Mouse (Mus musculus): ENCODE measurements at regions not wholly inside any gene's neighbourhood (a gene's known extent, or its start where the extent isn't known, plus 50 kb on each side); places are given as distances from the start of the nearest gene placed in this dataset.

DNA sequence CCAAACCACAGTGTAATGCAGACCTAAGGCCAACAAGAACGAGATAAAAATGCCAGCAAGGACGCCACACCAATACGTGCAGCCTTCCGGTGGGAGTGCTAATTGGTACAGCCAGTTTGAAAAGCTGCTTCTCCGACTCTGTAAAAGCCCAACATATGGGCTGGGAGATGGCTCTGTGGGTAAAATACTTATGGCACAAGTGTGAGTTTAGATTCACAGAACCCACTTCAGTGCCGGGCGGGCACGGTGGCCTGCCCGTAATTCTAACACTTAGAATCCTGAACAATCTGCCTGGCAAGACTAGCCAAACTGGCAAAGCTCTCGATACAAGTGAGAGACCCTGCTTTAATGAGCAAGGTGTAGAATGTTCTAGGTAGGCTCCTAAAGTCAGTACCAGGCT lies 258.1 kb downstream of the Gm26897 start:
- no peak overlapping the region for H3K4me3 ChIP-seq (ENCODE audit: insufficient read depth, low read depth, low read length)
- H3K27ac ChIP-seq (ENCODE audit: insufficient read depth, low read depth, low read length), result no peak overlapping the region
- H3K27me3 ChIP-seq (replicated peaks; ENCODE audit: control insufficient read depth, insufficient read depth, low read length), result no peaks in the 10 kb centered on the region
- no peaks in the 10 kb centered on the region for H3K36me3 ChIP-seq (ENCODE audit: control insufficient read depth, insufficient read depth, low read length)
- no peak for DNase-seq
- H3K4me1 ChIP-seq (ENCODE audit: control insufficient read depth, insufficient read depth, low read length), result no peaks in the 10 kb centered on the region
- WGBS, result 91% methylated on average over 10 of the region's 10 CpGs
- TF ChIP-seq POLR2A (IDR thresholded peaks at IDR 0.05; ENCODE audit: low read depth, low read length) (no peak), CTCF (conservative IDR thresholded peaks at IDR 0.05; ENCODE audit: insufficient read depth, insufficient read length, low read depth, low read length) (no peak)

DNA sequence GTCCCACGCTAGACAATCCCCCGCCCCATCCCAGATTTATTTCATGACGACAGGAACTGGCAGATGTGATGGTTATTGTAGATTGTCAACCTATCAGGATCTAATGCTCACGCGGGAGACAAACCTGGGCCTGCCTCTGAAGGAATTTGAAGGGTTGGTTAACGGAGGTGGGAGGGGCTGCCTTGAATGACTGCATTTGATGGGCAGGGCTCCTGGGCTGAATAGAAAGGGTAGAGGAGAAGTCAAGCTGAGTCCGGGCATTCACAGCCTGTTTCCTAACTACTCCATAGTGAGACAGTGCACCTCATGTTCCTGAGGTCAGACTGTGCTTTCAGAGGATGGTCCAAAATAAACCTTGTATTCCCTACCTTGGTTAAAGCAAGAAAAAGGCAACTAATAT lies 259.1 kb downstream of the Cryba4 start:
- H3K4me3 ChIP-seq (ENCODE audit: insufficient read depth, low read depth, low read length), result no peak overlapping the region
- 44% methylated on average over 7 of the region's 7 CpGs for WGBS
- no peaks in the 10 kb centered on the region for H3K4me1 ChIP-seq (ENCODE audit: control insufficient read depth, insufficient read depth, low read length)
- no peak for DNase-seq
- H3K27me3 ChIP-seq (replicated peaks; ENCODE audit: control insufficient read depth, insufficient read depth, low read length), result no peaks in the 10 kb centered on the region
- no peak for TF ChIP-seq POLR2A (IDR thresholded peaks at IDR 0.05; ENCODE audit: low read depth, low read length)
- no peak for TF ChIP-seq CTCF (conservative IDR thresholded peaks at IDR 0.05; ENCODE audit: insufficient read depth, insufficient read length, low read depth, low read length)
- H3K36me3 ChIP-seq (ENCODE audit: control insufficient read depth, insufficient read depth, low read length), result no peaks in the 10 kb centered on the region
- H3K27ac ChIP-seq (ENCODE audit: insufficient read depth, low read depth, low read length), result no peak overlapping the region

DNA sequence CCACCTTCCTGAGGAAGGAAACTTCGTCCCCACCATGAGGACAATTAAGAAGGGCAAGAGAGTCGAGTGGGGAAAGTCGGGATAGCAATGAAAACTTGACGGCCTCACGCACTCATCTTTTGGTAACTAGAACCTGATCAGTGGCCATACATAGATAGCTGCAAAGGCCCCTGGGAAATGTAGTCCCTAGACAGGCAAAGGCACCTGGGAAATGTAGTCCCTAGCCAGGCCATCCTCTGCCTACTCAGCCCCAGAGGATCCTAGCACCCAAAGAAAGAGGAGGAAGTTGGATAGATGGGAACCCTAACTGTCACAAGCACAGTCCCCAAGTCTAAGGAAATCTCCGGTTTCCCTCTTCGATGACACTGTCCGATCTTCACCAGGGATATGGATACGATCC lies 258.4 kb downstream of the Cryba4 start:
- no peak for DNase-seq
- no peak overlapping the region for H3K27ac ChIP-seq (ENCODE audit: insufficient read depth, low read depth, low read length)
- H3K4me3 ChIP-seq (ENCODE audit: insufficient read depth, low read depth, low read length), result no peak overlapping the region
- TF ChIP-seq POLR2A (IDR thresholded peaks at IDR 0.05; ENCODE audit: low read depth, low read length), result no peak
- TF ChIP-seq CTCF (conservative IDR thresholded peaks at IDR 0.05; ENCODE audit: insufficient read depth, insufficient read length, low read depth, low read length), result no peak
- no peaks in the 10 kb centered on the region for H3K36me3 ChIP-seq (ENCODE audit: control insufficient read depth, insufficient read depth, low read length)
- WGBS, result 61% methylated on average over 9 of the region's 9 CpGs
- no peaks in the 10 kb centered on the region for H3K4me1 ChIP-seq (ENCODE audit: control insufficient read depth, insufficient read depth, low read length)
- no peaks in the 10 kb centered on the region for H3K27me3 ChIP-seq (replicated peaks; ENCODE audit: control insufficient read depth, insufficient read depth, low read length)

DNA sequence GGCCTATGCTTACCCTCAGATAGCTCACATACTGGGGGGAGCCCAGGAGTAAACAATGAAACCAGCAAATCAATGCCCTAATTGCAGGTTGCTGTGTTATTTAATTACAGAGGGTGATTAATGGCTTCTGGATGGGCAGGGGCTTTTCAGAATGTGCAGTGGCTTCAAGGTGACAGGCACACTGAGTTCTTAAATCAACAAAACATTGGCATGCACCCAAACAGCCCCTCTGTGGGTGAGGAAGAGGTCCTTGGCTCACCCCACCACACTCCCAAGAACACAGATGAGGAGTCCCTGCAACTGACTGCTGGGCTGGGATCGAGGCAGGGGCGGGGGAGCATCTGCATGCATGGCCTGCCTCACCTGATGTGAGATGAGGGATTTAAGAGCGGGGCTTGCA lies 255.5 kb downstream of the Cryba4 start:
- no peak overlapping the region for H3K4me3 ChIP-seq (ENCODE audit: insufficient read depth, low read depth, low read length)
- H3K4me1 ChIP-seq (ENCODE audit: control insufficient read depth, insufficient read depth, low read length), result no peaks in the 10 kb centered on the region
- H3K36me3 ChIP-seq (ENCODE audit: control insufficient read depth, insufficient read depth, low read length), result no peaks in the 10 kb centered on the region
- no peaks in the 10 kb centered on the region for H3K27me3 ChIP-seq (replicated peaks; ENCODE audit: control insufficient read depth, insufficient read depth, low read length)
- no peak for TF ChIP-seq CTCF (conservative IDR thresholded peaks at IDR 0.05; ENCODE audit: insufficient read depth, insufficient read length, low read depth, low read length)
- TF ChIP-seq POLR2A (IDR thresholded peaks at IDR 0.05; ENCODE audit: low read depth, low read length), result no peak
- no peak for DNase-seq
- WGBS, result 37% methylated on average over 3 of the region's 3 CpGs
- no peak overlapping the region for H3K27ac ChIP-seq (ENCODE audit: insufficient read depth, low read depth, low read length)

DNA sequence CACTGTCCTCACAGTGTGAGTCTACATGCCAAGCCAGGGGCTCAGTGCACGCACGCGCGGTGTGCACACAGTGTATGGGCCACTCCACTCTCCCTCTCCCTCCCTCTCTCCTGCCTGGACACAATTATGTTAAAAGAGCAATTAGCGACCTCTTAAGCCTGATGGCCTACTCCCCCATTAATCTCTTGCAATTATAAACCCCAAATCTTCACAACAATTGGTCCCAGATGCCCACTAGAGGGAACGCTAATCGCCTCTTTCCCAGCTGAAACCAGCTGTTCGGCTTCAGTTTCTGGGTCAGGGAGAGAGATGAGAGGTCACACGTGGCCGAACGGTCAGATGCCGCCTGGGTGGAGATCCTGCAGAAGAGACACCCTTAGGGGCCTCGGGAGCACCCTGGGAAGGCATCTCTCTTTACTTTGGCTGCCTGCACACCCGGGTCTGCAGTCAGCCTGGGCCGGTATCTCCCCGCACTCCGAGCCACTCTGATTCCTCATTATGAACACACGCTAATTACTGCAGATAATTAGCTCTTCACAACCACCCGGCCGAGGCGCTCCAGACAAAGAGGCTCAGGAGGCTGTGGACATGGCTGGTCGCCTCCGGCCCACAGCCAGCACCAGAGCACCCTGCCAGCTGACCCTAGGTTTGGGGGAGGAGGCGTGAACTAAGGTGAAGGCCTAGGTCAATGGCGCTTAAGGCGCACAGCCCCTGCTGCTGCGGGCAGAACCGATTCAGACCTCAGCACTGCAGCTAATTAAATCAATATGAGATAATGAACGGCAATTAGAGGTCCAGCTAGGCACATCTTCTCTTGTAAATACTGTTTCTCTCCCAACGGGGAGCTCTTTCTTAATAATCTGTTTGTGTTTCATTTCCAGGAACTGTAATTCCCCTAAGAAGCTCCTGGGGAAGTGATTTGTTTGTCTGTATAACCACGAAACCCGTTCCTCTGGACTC lies 250.3 kb downstream of the Cryba4 start:
- peak; percentile 11 for DNase-seq
- H3K4me1 ChIP-seq (ENCODE audit: control insufficient read depth, insufficient read depth, low read length), result no peaks in the 10 kb centered on the region
- TF ChIP-seq CTCF (conservative IDR thresholded peaks at IDR 0.05; ENCODE audit: insufficient read depth, insufficient read length, low read depth, low read length), result no peak
- no peak for TF ChIP-seq POLR2A (IDR thresholded peaks at IDR 0.05; ENCODE audit: low read depth, low read length)
- H3K27me3 ChIP-seq (replicated peaks; ENCODE audit: control insufficient read depth, insufficient read depth, low read length), result no peaks in the 10 kb centered on the region
- H3K4me3 ChIP-seq (ENCODE audit: insufficient read depth, low read depth, low read length), result no peak overlapping the region
- 18% methylated on average over 32 of the region's 32 CpGs for whole genome bisulfite sequencing
- no peak overlapping the region for H3K27ac ChIP-seq (ENCODE audit: insufficient read depth, low read depth, low read length)
- H3K36me3 ChIP-seq (ENCODE audit: control insufficient read depth, insufficient read depth, low read length), result no peaks in the 10 kb centered on the region

DNA sequence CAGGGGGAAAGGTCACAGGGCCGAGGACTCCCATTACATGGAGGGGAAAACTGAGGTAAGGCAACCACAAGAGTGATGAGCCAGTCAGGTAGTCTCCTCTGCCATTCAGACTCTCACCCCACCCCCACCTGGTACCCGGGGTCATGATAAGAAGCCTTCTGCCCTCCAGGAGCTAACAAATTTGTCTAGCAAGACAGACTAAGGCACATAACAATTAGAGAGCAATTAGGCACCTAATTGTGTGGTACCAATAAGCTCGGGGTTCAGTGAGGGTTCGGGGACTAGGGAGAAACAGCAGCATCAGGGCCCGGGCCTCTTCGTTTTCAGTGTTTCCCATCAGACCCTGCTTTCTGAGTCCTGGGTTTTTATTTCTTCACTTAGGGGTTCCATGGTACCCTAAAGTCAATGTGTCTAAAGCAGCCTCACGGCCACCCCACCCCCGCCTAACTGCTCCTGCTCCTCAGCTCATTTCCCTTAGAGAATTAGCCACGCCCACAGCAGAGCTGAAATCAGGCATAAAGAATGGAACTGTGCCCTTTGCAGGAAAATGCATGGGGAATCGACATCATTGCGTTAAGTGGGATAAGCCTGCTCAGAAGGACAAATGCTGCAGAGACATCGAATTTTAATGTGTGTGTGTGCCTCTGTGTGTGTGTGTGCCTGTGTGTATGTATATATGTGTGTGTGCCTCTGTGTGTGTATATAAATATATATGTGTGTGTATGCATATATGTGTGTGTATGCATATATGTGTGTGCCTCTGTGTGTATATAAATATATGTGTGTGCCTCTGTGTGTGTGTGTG lies 249.3 kb downstream of the Cryba4 start:
- 51% methylated on average over 12 of the region's 12 CpGs for WGBS
- Histone ChIP-seq H3K4me1 (ENCODE audit: control insufficient read depth, insufficient read depth, low read length) (no peaks in the 10 kb centered on the region), H3K27me3 (replicated peaks; ENCODE audit: control insufficient read depth, insufficient read depth, low read length) (no peaks in the 10 kb centered on the region), H3K27ac (ENCODE audit: insufficient read depth, low read depth, low read length) (no peak overlapping the region), H3K4me3 (ENCODE audit: insufficient read depth, low read depth, low read length) (no peak overlapping the region), H3K36me3 (ENCODE audit: control insufficient read depth, insufficient read depth, low read length) (no peaks in the 10 kb centered on the region)
- TF ChIP-seq CTCF (conservative IDR thresholded peaks at IDR 0.05; ENCODE audit: insufficient read depth, insufficient read length, low read depth, low read length) (no peak), POLR2A (IDR thresholded peaks at IDR 0.05; ENCODE audit: low read depth, low read length) (no peak)
- no peak for DNase-seq

DNA sequence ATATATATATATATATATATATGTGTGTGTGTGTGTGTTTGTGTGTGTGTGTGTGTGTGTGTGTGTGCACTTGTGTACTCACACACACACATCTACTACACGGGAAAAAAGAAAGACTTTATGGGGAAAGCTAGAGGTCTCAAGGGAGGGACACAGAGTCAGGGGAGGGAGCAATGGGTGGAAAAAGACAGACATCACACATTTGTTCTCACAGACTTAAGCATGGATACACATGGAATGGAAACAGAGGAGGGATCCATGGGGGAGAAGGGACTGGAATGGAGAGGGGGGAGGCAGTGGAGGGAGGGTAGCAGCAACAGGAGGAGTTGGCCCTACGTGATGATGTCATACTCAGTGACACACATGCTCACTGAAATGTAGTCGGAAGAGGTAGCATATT lies 248.3 kb downstream of the Cryba4 start:
- no peaks in the 10 kb centered on the region for H3K27me3 ChIP-seq (replicated peaks; ENCODE audit: control insufficient read depth, insufficient read depth, low read length)
- 72% methylated on average over 3 of the region's 3 CpGs for WGBS
- no peak overlapping the region for H3K27ac ChIP-seq (ENCODE audit: insufficient read depth, low read depth, low read length)
- no peak overlapping the region for H3K4me3 ChIP-seq (ENCODE audit: insufficient read depth, low read depth, low read length)
- DNase-seq, result no peak
- H3K36me3 ChIP-seq (ENCODE audit: control insufficient read depth, insufficient read depth, low read length), result no peaks in the 10 kb centered on the region
- no peaks in the 10 kb centered on the region for H3K4me1 ChIP-seq (ENCODE audit: control insufficient read depth, insufficient read depth, low read length)
- TF ChIP-seq POLR2A (IDR thresholded peaks at IDR 0.05; ENCODE audit: low read depth, low read length) (no peak), CTCF (conservative IDR thresholded peaks at IDR 0.05; ENCODE audit: insufficient read depth, insufficient read length, low read depth, low read length) (no peak)

Data from kidney, adult 2 months (tissue).